Mouse (Mus musculus) ES-E14 (cell line): Measurements from ENCODE around the gene Pex19. TPM values are rescaled to one million over a fixed set of nuclear protein-coding genes. Genes with fewer than 3 reads are reported as not detected.

ENCODE experiments used
- DNase-seq: peaks from one replicate; pipeline ENCODE4 v3.0.0-alpha.2; 2013; ENCODE audit warnings: low read depth, low spot score
- H3K27ac ChIP-seq: 2 replicates; pipeline ENCODE4 v1.5.1; 2012; ENCODE audit warnings: low read depth, mild to moderate bottlenecking, low read length, moderate library complexity, mixed read lengths; ENCODE audit not compliant: poor library complexity, insufficient read depth, severe bottlenecking
- H3K36me3 ChIP-seq: 2 replicates; pipeline ENCODE4 v1.6.1; 2012; ENCODE audit warnings: mild to moderate bottlenecking, low read length, moderate library complexity, mixed read lengths; ENCODE audit not compliant: control insufficient read depth, poor library complexity, insufficient read depth, severe bottlenecking
- H3K4me1 ChIP-seq, 2 experiments: fragments of 150-350 bp in 1 of 2; sonication (generic) in 1 of 2; 2 replicates each; pipeline ENCODE4 v1.6.1; 2012; ENCODE audit warnings: low read length in 2 of 2, mild to moderate bottlenecking in 1 of 2, mixed read lengths in 1 of 2; ENCODE audit not compliant: control insufficient read depth in 2 of 2, insufficient read depth in 2 of 2, poor library complexity in 1 of 2
- H3K4me3 ChIP-seq, 2 experiments: fragments of 150-350 bp in 1 of 2; sonication (generic) in 1 of 2; 2 replicates each; pipeline ENCODE4 v1.5.1; 2012; ENCODE audit warnings: low read length in 2 of 2, low read depth in 1 of 2, mild to moderate bottlenecking in 1 of 2, mixed read lengths in 1 of 2; ENCODE audit not compliant: insufficient read depth in 1 of 2, poor library complexity in 1 of 2, severe bottlenecking in 1 of 2
- H3K9ac ChIP-seq: 2 replicates; pipeline ENCODE4 v1.6.1; 2012; ENCODE audit warnings: low read depth, mild to moderate bottlenecking, low read length, mixed read lengths; ENCODE audit not compliant: poor library complexity, insufficient read depth, severe bottlenecking
- H3K9me3 ChIP-seq: fragments of 150-350 bp; sonication (generic); 2 replicates; pipeline ENCODE4 v1.6.1; 2012; ENCODE audit warnings: low read depth, mild to moderate bottlenecking, low read length; ENCODE audit not compliant: control insufficient read depth, insufficient read depth
- CHD2 ChIP-seq: IDR thresholded peaks from 2 replicates; pipeline ENCODE4 v1.6.1; 2014; ENCODE audit warnings: mild to moderate bottlenecking, low read depth, low read length, inconsistent platforms
- HCFC1 ChIP-seq: IDR thresholded peaks from 2 replicates; pipeline ENCODE4 v1.6.1; 2012; ENCODE audit warnings: low read length, inconsistent platforms, borderline replicate concordance; ENCODE audit not compliant: insufficient read depth
- MAFK ChIP-seq: IDR thresholded peaks from 2 replicates; pipeline ENCODE4 v1.6.1; 2014; ENCODE audit warnings: mild to moderate bottlenecking, low read depth, low read length, inconsistent platforms; ENCODE audit not compliant: insufficient read depth
- ZC3H11A ChIP-seq: IDR thresholded peaks from 2 replicates; pipeline ENCODE4 v1.6.1; 2012; ENCODE audit warnings: low read depth, mild to moderate bottlenecking, inconsistent platforms, low read length, borderline replicate concordance
- ZNF384 ChIP-seq: IDR thresholded peaks from 2 replicates; pipeline ENCODE4 v1.6.1; 2012; ENCODE audit warnings: low read depth, low read length, inconsistent platforms
- in situ Hi-C, 2 experiments: fragments of 600-800 bp; cut with MboI; formaldehyde crosslinking; loops; one replicate each; pipeline ENCODE4 v1.15.1; 2025; ENCODE audit warnings: low sequenced_read_pairs in 2 of 2, inconsistent platforms in 1 of 2; ENCODE audit not compliant: unreplicated experiment in 2 of 2
- total RNA-seq: library from RNA; depleted of rRNA; stranded (reverse); fragments of 300-350 nt; gene quantifications from 2 replicates; pipeline ENCODE4 v1.2.3, GENCODE M21; 2012

The Pex19 gene
- total RNA-seq, 1 experiment = 81.7 TPM

- H3K27ac ChIP-seq = no peak overlapping the region
- DNase-seq = no peak
- no peak for TF ChIP-seq ZC3H11A
- TF ChIP-seq ZNF384 = no peak
- TF ChIP-seq MAFK = no peak
- H3K9me3 ChIP-seq = no peaks in the 10 kb centered on the region
- no peaks in the 10 kb centered on the region for H3K36me3 ChIP-seq
- no peak overlapping the region for H3K4me3 ChIP-seq
- H3K4me1 ChIP-seq = no peaks in the 10 kb centered on the region
- no peak overlapping the region for H3K9ac ChIP-seq
- in situ Hi-C loops = no loop called here
These were observed 33.4 kb downstream of the Pex19 start for GRCm38 (mm10) chr1:172159970-172160369.

- DNase-seq = no peak
- no peaks in the 10 kb centered on the region for H3K9me3 ChIP-seq
- H3K27ac ChIP-seq = no peak overlapping the region
- TF ChIP-seq ZC3H11A (no peak), ZNF384 (no peak), MAFK (no peak), HCFC1 (no peak), CHD2 (no peak)
- H3K4me1 ChIP-seq = no peaks in the 10 kb centered on the region
- no peak overlapping the region for H3K4me3 ChIP-seq
- no peak overlapping the region for H3K9ac ChIP-seq
- no peaks in the 10 kb centered on the region for H3K36me3 ChIP-seq
- in situ Hi-C loops = no loop called here
These were observed 34.0 kb downstream of the Pex19 start for GRCm38 (mm10) chr1:172160508-172160907.

- H3K9ac ChIP-seq = no peak overlapping the region
- no peak for TF ChIP-seq ZNF384
- TF ChIP-seq ZC3H11A = no peak
- no peak for TF ChIP-seq CHD2
- TF ChIP-seq HCFC1 = no peak
- TF ChIP-seq MAFK = no peak
- H3K9me3 ChIP-seq = no peaks in the 10 kb centered on the region
- no peak overlapping the region for H3K4me3 ChIP-seq
- no peaks in the 10 kb centered on the region for H3K4me1 ChIP-seq
- H3K36me3 ChIP-seq = peaks cover 2% of the 10 kb centered on the region; the same call in 1 of the 2 replicates
- H3K27ac ChIP-seq = no peak overlapping the region
- in situ Hi-C loops = no loop called here
- DNase-seq = no peak
These were observed 35.5 kb downstream of the Pex19 start for GRCm38 (mm10) chr1:172162009-172162408.

- H3K9ac ChIP-seq = no peak overlapping the region
These were observed 36.4 kb downstream of the Pex19 start for GRCm38 (mm10) chr1:172162959-172163358.

GRCm38 (mm10) chr1:172167911-172168310, 41.4 kb downstream of the Pex19 start:
- DNase-seq = no peak
- no peak overlapping the region for H3K9ac ChIP-seq
- peaks cover 12% of the 10 kb centered on the region for H3K36me3 ChIP-seq
- in situ Hi-C loops = no loop called here
- H3K27ac ChIP-seq = no peak overlapping the region
- TF ChIP-seq ZNF384 (no peak), MAFK (no peak), ZC3H11A (no peak), HCFC1 (no peak), CHD2 (no peak)
- no peak overlapping the region for H3K4me3 ChIP-seq
- H3K4me1 ChIP-seq = no peaks in the 10 kb centered on the region
- H3K9me3 ChIP-seq = no peaks in the 10 kb centered on the region

More at GRCm38 (mm10) chr1:172162959-172163358, 36.4 kb downstream of the Pex19 start:
- DNase-seq = no peak
- Histone ChIP-seq H3K4me3 (no peak overlapping the region), H3K9me3 (no peaks in the 10 kb centered on the region), H3K36me3 (peaks cover 2% of the 10 kb centered on the region; the same call in 1 of the 2 replicates), H3K4me1 (no peaks in the 10 kb centered on the region), H3K27ac (no peak overlapping the region)
- in situ Hi-C loops = no loop called here
- TF ChIP-seq MAFK (no peak), HCFC1 (no peak), CHD2 (no peak), ZNF384 (no peak), ZC3H11A (no peak)
